Mouse (Mus musculus) monocyte, adult 2 months (primary cell): ENCODE measurements around the gene Prdm15.

Experiments
- DNase-seq, 2 experiments: peaks; one replicate each; pipeline ENCODE4 v3.0.0; 2022; ENCODE audit warnings: low spot score in 2 of 2, low read depth in 1 of 2

Prdm15 gene

DNA sequence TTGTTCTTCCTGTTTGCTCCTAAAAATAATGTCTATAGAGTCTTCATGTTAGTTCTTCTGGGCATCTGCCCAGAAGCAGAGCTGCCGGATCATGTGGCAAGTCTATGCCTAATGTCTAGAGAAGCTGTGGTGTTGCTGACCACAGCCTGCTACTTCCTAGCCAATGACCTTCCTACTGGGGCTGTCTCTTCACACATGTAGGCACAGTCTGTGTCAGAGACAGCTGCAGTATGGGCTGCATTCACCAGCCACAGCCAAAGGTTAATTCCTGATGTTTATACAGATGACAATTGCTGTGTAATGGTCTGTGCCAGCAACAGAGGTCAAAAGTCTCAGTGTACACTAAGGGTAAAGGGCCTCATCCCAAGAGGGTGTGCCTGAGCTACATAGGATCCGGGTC, 95.2 kb downstream of the Prdm15 start:
- no peak for DNase-seq

DNA sequence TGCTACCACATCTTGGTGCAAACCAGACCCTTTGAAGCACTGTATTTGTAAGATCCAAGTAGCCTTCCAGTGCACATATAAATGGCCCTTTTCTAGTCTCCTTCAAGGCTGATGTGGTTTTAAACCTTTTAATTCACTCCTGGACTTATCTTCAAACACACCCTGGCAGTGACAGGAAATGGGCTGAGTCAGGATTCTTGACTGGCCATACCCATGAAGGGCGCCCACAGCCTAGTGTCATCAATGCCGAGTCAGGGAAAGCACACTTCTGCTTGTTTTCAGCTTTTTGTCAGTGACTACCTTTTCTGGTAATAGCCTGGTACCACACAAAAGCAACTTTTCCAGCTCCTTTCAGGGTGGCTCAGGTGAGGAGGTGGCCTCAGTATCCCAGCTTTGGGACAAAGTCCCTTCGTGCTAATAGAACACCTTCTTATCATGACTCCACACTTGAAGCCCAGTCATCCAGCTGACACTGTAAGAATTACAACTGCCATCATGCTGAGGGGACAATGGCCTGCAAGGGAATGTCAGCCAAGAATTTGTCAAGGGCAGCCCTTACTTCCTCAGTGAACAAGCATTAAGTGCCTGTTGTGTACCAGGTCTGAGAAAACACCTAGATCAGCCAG, 99.2 kb downstream of the Prdm15 start:
- DNase-seq = no peak

DNA sequence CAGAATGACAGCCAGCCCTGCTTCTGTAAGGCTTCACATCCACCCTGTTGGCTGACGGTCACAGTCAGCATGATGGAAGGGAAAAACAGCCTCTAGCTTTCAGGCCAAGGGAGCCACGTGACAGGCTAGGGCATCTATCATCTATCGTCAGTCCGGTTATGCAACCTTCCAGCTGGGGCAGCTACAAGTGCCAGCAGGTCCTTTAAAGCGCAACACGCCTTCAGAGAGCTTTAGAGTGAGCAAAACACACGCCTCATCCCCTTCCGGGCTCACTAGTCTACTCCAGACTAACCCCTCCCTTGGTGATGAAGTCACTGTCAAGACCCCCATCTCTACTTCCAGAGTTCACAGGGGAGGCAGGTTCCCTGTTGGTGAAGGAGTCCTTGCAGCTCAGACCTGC, 99.8 kb downstream of the Prdm15 start:
- no peak for DNase-seq

DNA sequence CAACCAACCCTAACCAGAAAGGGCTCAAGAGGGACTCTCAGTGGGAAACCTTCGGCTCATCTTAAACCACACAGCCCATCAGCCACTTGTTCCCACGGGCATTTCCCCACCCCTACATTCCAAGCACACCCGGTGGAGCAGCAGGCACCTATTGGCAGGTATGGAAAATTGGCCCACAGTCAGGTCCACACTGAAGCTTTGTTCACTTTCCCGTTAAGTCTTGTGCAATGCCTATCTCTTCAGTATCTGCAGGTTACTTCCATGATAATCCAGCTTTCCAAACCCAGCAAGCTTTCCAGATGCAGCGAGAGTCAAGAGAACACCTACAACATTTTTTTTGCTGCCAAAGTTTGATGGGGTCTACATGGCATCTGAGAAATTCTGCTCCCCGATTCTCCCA, 103.2 kb downstream of the Prdm15 start:
- DNase-seq = no peak
